Mouse (Mus musculus) bone marrow macrophage, adult 2 months (primary cell): ENCODE results near the gene Syt7.

ENCODE experiments used
- CTCF ChIP-seq: IDR thresholded peaks from 2 replicates; pipeline ENCODE4 v1.5.1; 2012; ENCODE audit warnings: low read depth, mild to moderate bottlenecking, low read length, moderate library complexity
- POLR2A ChIP-seq: IDR thresholded peaks from 2 replicates; pipeline ENCODE4 v1.6.1; 2012; ENCODE audit warnings: mild to moderate bottlenecking, low read depth, low read length, borderline replicate concordance

- TF ChIP-seq POLR2A (no peak), CTCF (peak; percentile 88)
Observed at GRCm38 (mm10) chr19:10486264-10486738, 97.4 kb downstream of the Syt7 start.
